Mouse (Mus musculus): Measurements from ENCODE around the gene Nedd8. TPM values are rescaled to one million over a fixed set of nuclear protein-coding genes. Genes with fewer than 3 reads are reported as not detected.
A peak's percentile ranks its signal among the peaks of the same experiment; 100 is the strongest.

Nedd8 gene
- polyA plus RNA-seq (2015; fragmentation: Nextera tagmentation; extraction: Ambion mirVana): 471 and 507 TPM in 2 replicates

- peak within 1 kb of the TSS; percentile 88 for H3K4me2 ChIP-seq
- peak within 1 kb of the TSS; percentile 83 for H3K4me3 ChIP-seq
- H3K9me3 ChIP-seq: no peaks in the 10 kb centered on the region
- H3K9ac ChIP-seq: peak within 1 kb of the TSS; percentile 91
- ATAC-seq (ENCODE audit: extremely low read depth, insufficient number of reproducible peaks, low FRiP score, low TSS enrichment): peak; percentile 91; the same call in 1 of the 2 replicates
- H3K4me1 ChIP-seq: peaks cover 22% of the 10 kb centered on the region
- WGBS: 1% methylated on average over 38 of the region's 38 CpGs
- no peaks in the 10 kb centered on the region for H3K27me3 ChIP-seq (replicated peaks)
- peak within 1 kb of the TSS; percentile 83 for H3K27ac ChIP-seq (replicated peaks)
- peaks cover 38% of the 10 kb centered on the region for H3K36me3 ChIP-seq
Measured at GRCm38 (mm10) chr14:55671833-55672740, at the start of gene Nedd8, which contains the start of gene Gmpr2. Gene Nedd8 (minus strand): TSS chr14:55672124. Gene Gmpr2 (plus strand): TSS chr14:55671941.

- Histone ChIP-seq H3K27ac (replicated peaks) (peak overlapping the region; percentile 83; the same call in 1 of the 2 replicates), H3K36me3 (peaks cover 41% of the 10 kb centered on the region), H3K4me2 (peak overlapping the region; percentile 85), H3K4me1 (peaks cover 17% of the 10 kb centered on the region), H3K27me3 (replicated peaks) (no peaks in the 10 kb centered on the region), H3K4me3 (peak overlapping the region; percentile 92), H3K9me3 (no peaks in the 10 kb centered on the region), H3K9ac (peak overlapping the region; percentile 90)
- 80% methylated on average over 6 of the region's 6 CpGs for WGBS
- no peak for ATAC-seq (ENCODE audit: extremely low read depth, insufficient number of reproducible peaks, low FRiP score, low TSS enrichment)
Measured at GRCm38 (mm10) chr14:55721076-55721475, 49.2 kb upstream of the Nedd8 start.

GRCm38 (mm10) chr14:55720666-55721065 lies 48.7 kb upstream of the Nedd8 start:
- no peak for ATAC-seq (ENCODE audit: extremely low read depth, insufficient number of reproducible peaks, low FRiP score, low TSS enrichment)
- 92% methylated on average over 12 of the region's 12 CpGs for WGBS
- no peak overlapping the region for H3K9ac ChIP-seq
- H3K4me3 ChIP-seq: no peak overlapping the region
- H3K4me2 ChIP-seq: 0 out of 2 replicates have a peak overlapping the region, but pooled peaks have one; percentile 85
- H3K27me3 ChIP-seq (replicated peaks): no peaks in the 10 kb centered on the region
- no peaks in the 10 kb centered on the region for H3K9me3 ChIP-seq
- no peak overlapping the region for H3K27ac ChIP-seq (replicated peaks)
- peaks cover 43% of the 10 kb centered on the region for H3K36me3 ChIP-seq
- peaks cover 17% of the 10 kb centered on the region for H3K4me1 ChIP-seq

- Histone ChIP-seq H3K4me3 (no peak overlapping the region), H3K27me3 (replicated peaks) (0 out of 2 replicates have a peak, but pooled peaks cover 3% of the 10 kb centered on the region), H3K27ac (replicated peaks) (no peak overlapping the region), H3K36me3 (peaks cover 43% of the 10 kb centered on the region), H3K9me3 (no peaks in the 10 kb centered on the region), H3K4me1 (peaks cover 14% of the 10 kb centered on the region), H3K4me2 (no peak overlapping the region), H3K9ac (no peak overlapping the region)
- no peak for ATAC-seq (ENCODE audit: extremely low read depth, insufficient number of reproducible peaks, low FRiP score, low TSS enrichment)
- WGBS: 77% methylated on average over 6 of the region's 6 CpGs
Measured at GRCm38 (mm10) chr14:55719737-55720136, 47.8 kb upstream of the Nedd8 start.

GRCm38 (mm10) chr14:55716884-55717283 lies 45.0 kb upstream of the Nedd8 start:
- no peak for ATAC-seq (ENCODE audit: extremely low read depth, insufficient number of reproducible peaks, low FRiP score, low TSS enrichment)
- no peak overlapping the region for H3K4me2 ChIP-seq
- H3K36me3 ChIP-seq: peaks cover 43% of the 10 kb centered on the region
- H3K4me1 ChIP-seq: peaks cover 19% of the 10 kb centered on the region
- WGBS: 83% methylated on average over 8 of the region's 8 CpGs
- no peak overlapping the region for H3K9ac ChIP-seq
- H3K9me3 ChIP-seq: no peaks in the 10 kb centered on the region
- H3K27ac ChIP-seq (replicated peaks): no peak overlapping the region
- no peak overlapping the region for H3K4me3 ChIP-seq
- peaks cover 28% of the 10 kb centered on the region for H3K27me3 ChIP-seq (replicated peaks)

GRCm38 (mm10) chr14:55716271-55716670 lies 44.3 kb upstream of the Nedd8 start:
- no peak for ATAC-seq (ENCODE audit: extremely low read depth, insufficient number of reproducible peaks, low FRiP score, low TSS enrichment)
- H3K27me3 ChIP-seq (replicated peaks): peaks cover 34% of the 10 kb centered on the region
- no peak overlapping the region for H3K9ac ChIP-seq
- H3K36me3 ChIP-seq: peaks cover 43% of the 10 kb centered on the region
- no peak overlapping the region for H3K4me3 ChIP-seq
- no peaks in the 10 kb centered on the region for H3K9me3 ChIP-seq
- no peak overlapping the region for H3K4me2 ChIP-seq
- H3K4me1 ChIP-seq: peaks cover 17% of the 10 kb centered on the region
- WGBS: 92% methylated on average over 6 of the region's 6 CpGs
- no peak overlapping the region for H3K27ac ChIP-seq (replicated peaks)

GRCm38 (mm10) chr14:55714893-55715292 lies 43.0 kb upstream of the Nedd8 start:
- no peak for ATAC-seq (ENCODE audit: extremely low read depth, insufficient number of reproducible peaks, low FRiP score, low TSS enrichment)
- Histone ChIP-seq H3K4me1 (peaks cover 13% of the 10 kb centered on the region), H3K9me3 (no peaks in the 10 kb centered on the region), H3K4me2 (no peak overlapping the region), H3K4me3 (no peak overlapping the region), H3K36me3 (peaks cover 37% of the 10 kb centered on the region), H3K27ac (replicated peaks) (no peak overlapping the region), H3K27me3 (replicated peaks) (peaks cover 37% of the 10 kb centered on the region), H3K9ac (no peak overlapping the region)
- WGBS: 39% methylated on average over 6 of the region's 6 CpGs

GRCm38 (mm10) chr14:55713729-55714122 lies 41.8 kb upstream of the Nedd8 start, which contains the start of gene Tgm1:
Gene Tgm1 (minus strand): TSS chr14:55713926.
- no peaks in the 10 kb centered on the region for H3K9me3 ChIP-seq
- H3K27ac ChIP-seq (replicated peaks): no peak within 1 kb of the TSS
- H3K4me1 ChIP-seq: peaks cover 13% of the 10 kb centered on the region
- H3K4me3 ChIP-seq: peak within 1 kb of the TSS; percentile 39
- H3K36me3 ChIP-seq: peaks cover 26% of the 10 kb centered on the region
- H3K4me2 ChIP-seq: peak within 1 kb of the TSS; percentile 66
- no peak for ATAC-seq (ENCODE audit: extremely low read depth, insufficient number of reproducible peaks, low FRiP score, low TSS enrichment)
- H3K9ac ChIP-seq: peak within 1 kb of the TSS; percentile 58
- H3K27me3 ChIP-seq (replicated peaks): peaks cover 37% of the 10 kb centered on the region
- WGBS: 19% methylated on average over 4 of the region's 4 CpGs

- Histone ChIP-seq H3K27ac (replicated peaks) (no peak overlapping the region), H3K4me1 (peaks cover 13% of the 10 kb centered on the region), H3K36me3 (peaks cover 20% of the 10 kb centered on the region), H3K9ac (peak overlapping the region; percentile 58), H3K4me2 (peak overlapping the region; percentile 66), H3K4me3 (peak overlapping the region; percentile 39), H3K9me3 (no peaks in the 10 kb centered on the region), H3K27me3 (replicated peaks) (peaks cover 37% of the 10 kb centered on the region)
- WGBS: 16% methylated on average over 25 of the region's 25 CpGs
- no peak for ATAC-seq (ENCODE audit: extremely low read depth, insufficient number of reproducible peaks, low FRiP score, low TSS enrichment)
Measured at GRCm38 (mm10) chr14:55713007-55713728, 41.2 kb upstream of the Nedd8 start.

GRCm38 (mm10) chr14:55711786-55712185 lies 39.9 kb upstream of the Nedd8 start:
- no peak overlapping the region for H3K27ac ChIP-seq (replicated peaks)
- no peak overlapping the region for H3K9ac ChIP-seq
- peaks cover 8% of the 10 kb centered on the region for H3K36me3 ChIP-seq
- no peak overlapping the region for H3K4me3 ChIP-seq
- WGBS: 67% methylated on average over 7 of the region's 7 CpGs
- H3K9me3 ChIP-seq: no peaks in the 10 kb centered on the region
- H3K4me1 ChIP-seq: peaks cover 13% of the 10 kb centered on the region
- H3K4me2 ChIP-seq: no peak overlapping the region
- H3K27me3 ChIP-seq (replicated peaks): peaks cover 37% of the 10 kb centered on the region
- no peak for ATAC-seq (ENCODE audit: extremely low read depth, insufficient number of reproducible peaks, low FRiP score, low TSS enrichment)

GRCm38 (mm10) chr14:55709509-55709908 lies 37.6 kb upstream of the Nedd8 start:
- no peak overlapping the region for H3K4me3 ChIP-seq
- H3K4me2 ChIP-seq: no peak overlapping the region
- peaks cover 13% of the 10 kb centered on the region for H3K4me1 ChIP-seq
- H3K27me3 ChIP-seq (replicated peaks): peaks cover 35% of the 10 kb centered on the region
- no peak for ATAC-seq (ENCODE audit: extremely low read depth, insufficient number of reproducible peaks, low FRiP score, low TSS enrichment)
- no peak overlapping the region for H3K9ac ChIP-seq
- no peaks in the 10 kb centered on the region for H3K36me3 ChIP-seq
- H3K27ac ChIP-seq (replicated peaks): no peak overlapping the region
- WGBS: 83% methylated on average over 4 of the region's 4 CpGs
- no peaks in the 10 kb centered on the region for H3K9me3 ChIP-seq
